Mouse (Mus musculus) lung, adult 18-20 months (tissue): ENCODE measurements around the gene Cyp2c39.
"Not testable (repeated sequence)": the region's sequence is repeated elsewhere in the genome, so short reads cannot be mapped to it uniquely, and the experiment has no call there.

Experiments used
- DNase-seq, 2 experiments: peaks; one replicate each; pipeline ENCODE4 v3.0.0; 2022; ENCODE audit warnings: mixed read lengths in 2 of 2

Gene Cyp2c39

DNA sequence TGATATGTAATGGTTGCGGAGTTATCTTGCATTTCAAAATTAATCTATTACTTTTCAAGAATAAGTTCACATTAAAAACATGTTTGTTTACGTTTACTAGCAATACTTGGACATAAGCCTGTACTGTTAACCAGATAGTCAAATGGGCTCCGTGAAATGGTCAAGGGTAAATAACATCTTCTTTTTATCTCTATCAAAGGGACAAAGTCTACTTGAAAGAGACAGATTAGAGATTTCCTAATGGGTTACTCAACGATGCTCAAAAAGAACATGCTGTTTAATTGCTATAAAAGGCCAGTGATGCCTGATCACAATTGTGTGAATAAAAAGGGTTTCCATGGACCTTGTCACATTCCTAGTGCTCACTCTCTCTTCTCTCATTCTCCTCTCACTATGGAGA lies at the start of gene Cyp2c39:
TSS of gene Cyp2c39 (plus strand) at position 329 of the 400 bp plus-strand sequence.
- DNase-seq: no peak

DNA sequence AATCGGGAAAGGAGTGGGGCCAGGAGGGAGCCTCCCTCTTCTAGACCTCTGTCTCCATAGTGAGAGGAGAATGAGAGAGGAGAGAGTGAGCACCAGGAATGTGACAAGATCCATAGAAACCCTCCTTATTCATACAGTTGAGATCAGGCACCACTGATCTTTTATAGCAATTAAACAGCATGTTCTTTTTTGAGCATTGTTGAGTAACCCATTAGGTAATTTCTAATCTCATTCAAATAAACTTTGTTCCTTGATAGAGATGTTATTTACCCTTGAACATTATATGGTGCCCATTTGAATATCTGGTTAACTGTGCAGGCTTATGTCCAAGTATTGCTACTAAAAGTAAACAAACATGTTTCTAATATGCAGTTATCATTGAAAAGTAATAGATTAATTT lies 47.7 kb upstream of the Cyp2c39 start, which contains the start of gene Cyp2c38:
TSS of gene Cyp2c38 (minus strand) at position 135 of the 400 bp plus-strand sequence.
- no peak for DNase-seq

DNA sequence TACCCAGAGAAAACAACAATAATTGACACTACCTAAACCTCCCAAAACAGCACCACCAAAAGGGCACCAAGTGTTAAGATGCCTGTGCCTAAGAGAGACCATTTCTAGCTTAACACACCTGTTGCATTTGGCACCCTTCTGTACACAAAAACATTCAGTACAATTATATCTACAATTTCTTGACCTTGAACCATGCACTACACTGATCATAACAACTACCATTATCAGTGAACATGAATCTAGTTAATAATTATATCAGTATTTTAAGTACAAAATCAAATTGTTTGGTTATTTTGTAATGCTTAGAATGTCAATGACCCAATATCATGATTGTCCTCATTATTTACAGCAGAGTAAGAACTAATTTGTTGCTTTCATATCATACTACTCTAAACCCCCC lies 46.7 kb upstream of the Cyp2c39 start:
- no peak for DNase-seq

DNA sequence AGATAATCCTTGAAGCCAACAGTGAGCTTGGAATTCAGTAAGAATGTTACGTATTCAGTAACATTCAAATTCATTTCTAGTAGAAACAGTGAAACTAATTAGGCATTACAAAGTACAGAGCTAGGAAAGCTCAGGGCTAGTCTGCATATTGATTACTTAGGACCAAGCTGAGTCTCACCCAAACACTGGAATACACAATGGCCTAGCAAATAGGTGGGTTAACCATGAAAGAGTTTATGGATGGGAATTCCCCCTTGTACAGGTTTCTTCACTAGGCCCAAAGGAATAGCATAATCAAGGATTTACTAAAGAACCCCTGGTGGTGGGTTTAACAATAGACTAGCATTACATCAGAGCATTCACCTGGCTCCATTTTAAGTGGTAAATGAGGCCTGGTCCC lies 26.7 kb upstream of the Cyp2c39 start:
- not testable (repeated sequence) for DNase-seq

DNA sequence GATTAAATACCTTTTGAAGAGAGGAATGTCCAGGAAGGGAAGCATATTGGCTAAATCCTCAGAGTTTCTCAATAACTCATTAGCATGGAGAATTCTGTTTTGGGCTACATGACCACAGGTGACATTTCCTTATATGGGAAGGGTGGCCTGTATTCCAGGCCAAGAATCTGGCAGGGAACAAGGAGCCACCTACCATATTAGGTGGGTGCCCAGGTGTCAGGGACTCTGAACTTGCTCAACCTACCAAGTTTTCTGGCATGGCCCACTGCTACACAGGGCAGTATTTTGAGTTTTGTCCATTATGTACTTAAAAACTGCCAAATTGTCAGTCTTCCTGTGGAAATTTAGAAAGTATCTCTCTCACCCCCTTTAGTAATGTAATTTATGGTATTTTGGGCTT lies 4.3 kb upstream of the Cyp2c39 start:
- no peak for DNase-seq

DNA sequence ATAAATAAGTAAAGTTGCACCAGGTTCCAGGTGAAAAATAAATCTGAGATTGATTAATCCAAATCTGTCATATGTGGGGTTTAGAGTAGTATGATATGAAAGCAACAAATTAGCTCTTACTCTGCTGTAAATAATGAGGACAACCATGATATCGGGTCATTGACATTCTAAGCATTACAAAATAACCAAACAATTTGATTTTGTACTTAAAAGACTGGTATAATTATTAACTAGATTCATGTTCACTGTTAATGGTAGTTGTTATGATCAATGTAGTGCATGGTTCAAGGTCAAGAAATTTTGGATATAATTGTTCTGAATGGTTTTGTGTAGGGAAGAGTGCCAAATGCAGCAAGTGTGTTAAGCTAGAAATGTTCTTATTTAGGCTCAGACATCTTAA lies 1.1 kb upstream of the Cyp2c39 start:
- no peak for DNase-seq
